Comparison of ENCODE assay signal across 13 mouse cellular contexts in genomic region chr4:130195924-130196323, GRCm38 (mm10).
"Had no signal": no experiment of that assay in that cellular context is flagged by ENCODE, and none has a peak within 500 bp of the region (broad histone marks: within the 10 kb centered on the region; RNA-seq: fewer than 3 reads in every experiment).

No protein-coding gene starts in this region.

- DNase-seq: gastrocnemius, adult 2 months; gastrocnemius, postnatal 10 days; gastrocnemius, postnatal 25 days; heart, adult 18-20 months; heart, postnatal 10 days; heart, postnatal 4 days; kidney, adult 18-20 months; kidney, adult 8-10 months; kidney, postnatal 14 days; kidney, postnatal 36 days; layer of hippocampus, adult 9-11 months; layer of hippocampus, postnatal 36 days; left cerebral cortex, postnatal 4 days had no signal
